Mouse (Mus musculus) MEL (cell line): ENCODE results near the gene Ntf5. TPM values are rescaled to one million over a fixed set of nuclear protein-coding genes. Genes with fewer than 3 reads are reported as not detected.

Experiments used
- DNase-seq: peaks from one replicate; pipeline ENCODE4 v3.0.0; 2011; ENCODE audit warnings: low read depth, low spot score
- H3K27ac ChIP-seq: 2 replicates; pipeline ENCODE4 v1.5.1; 2012; ENCODE audit warnings: low read depth, mild to moderate bottlenecking, control low read depth, low read length, moderate library complexity; ENCODE audit not compliant: control insufficient read depth
- H3K27me3 ChIP-seq, 2 experiments: fragments of 150-350 bp in 1 of 2; sonication (generic) in 1 of 2; 2 replicates each; pipeline ENCODE4 v1.6.1; 2012; ENCODE audit warnings: low read length in 2 of 2, mild to moderate bottlenecking in 2 of 2, improper control_type of control experiment in 1 of 2, moderate library complexity in 1 of 2; ENCODE audit not compliant: insufficient read depth in 2 of 2, control insufficient read depth in 1 of 2
- H3K36me3 ChIP-seq, 2 experiments: 2 replicates each; pipeline ENCODE4 v1.6.1; 2012 to 2014; ENCODE audit warnings: low read length in 2 of 2, improper control_type of control experiment in 1 of 2, inconsistent platforms in 1 of 2, mild to moderate bottlenecking in 1 of 2; ENCODE audit not compliant: insufficient read depth in 2 of 2, control insufficient read depth in 1 of 2
- H3K4me1 ChIP-seq, 2 experiments: fragments of 150-350 bp in 1 of 2; sonication (generic) in 1 of 2; 2 replicates each; pipeline ENCODE4 v1.6.1; 2012; ENCODE audit warnings: low read length in 2 of 2, improper control_type of control experiment in 1 of 2, mild to moderate bottlenecking in 1 of 2; ENCODE audit not compliant: insufficient read depth in 2 of 2, control insufficient read depth in 1 of 2
- H3K4me3 ChIP-seq, 2 experiments: fragments of 150-350 bp in 1 of 2; sonication (generic) in 1 of 2; 2 replicates each; pipeline ENCODE4 v1.5.1; 2012; ENCODE audit warnings: low read depth in 2 of 2, low read length in 2 of 2, mild to moderate bottlenecking in 2 of 2, moderate library complexity in 2 of 2, control low read depth in 1 of 2, improper control_type of control experiment in 1 of 2; ENCODE audit not compliant: control insufficient read depth in 1 of 2, insufficient read depth in 1 of 2
- H3K79me2 ChIP-seq: 2 replicates; pipeline ENCODE4 v1.6.1; 2012; ENCODE audit warnings: mild to moderate bottlenecking, low read length, moderate library complexity; ENCODE audit not compliant: control insufficient read depth, poor library complexity, insufficient read depth
- H3K9ac ChIP-seq: 2 replicates; pipeline ENCODE4 v1.6.1; 2012; ENCODE audit warnings: low read depth, mild to moderate bottlenecking, control low read depth, low read length, moderate library complexity; ENCODE audit not compliant: control insufficient read depth, poor library complexity, severe bottlenecking
- H3K9me3 ChIP-seq: fragments of 150-350 bp; sonication (generic); replicated peaks from 2 replicates; pipeline ENCODE4 v1.6.1; 2012; ENCODE audit warnings: mild to moderate bottlenecking, low read length, improper control_type of control experiment, moderate library complexity; ENCODE audit not compliant: insufficient read depth
- CHD1 ChIP-seq: IDR thresholded peaks from 2 replicates; pipeline ENCODE4 v1.6.1; 2012; ENCODE audit warnings: low read depth, mild to moderate bottlenecking, inconsistent platforms, low read length, improper control_type of control experiment
- CHD2 ChIP-seq: IDR thresholded peaks from 2 replicates; pipeline ENCODE4 v1.6.1; 2011; ENCODE audit warnings: low read length, improper control_type of control experiment
- EP300 ChIP-seq, 2 experiments: IDR thresholded peaks; 2 replicates each; pipeline ENCODE4 v1.6.1; 2011; ENCODE audit warnings: improper control_type of control experiment in 2 of 2, low read length in 2 of 2, low read depth in 1 of 2, mild to moderate bottlenecking in 1 of 2
- ETS1 ChIP-seq: IDR thresholded peaks from 2 replicates; pipeline ENCODE4 v1.6.1; 2012; ENCODE audit warnings: low read depth, mild to moderate bottlenecking, inconsistent platforms, low read length, improper control_type of control experiment, moderate library complexity
- JUND ChIP-seq: IDR thresholded peaks from 2 replicates; pipeline ENCODE4 v1.6.1; 2011; ENCODE audit warnings: low read depth, mild to moderate bottlenecking, improper control_type of control experiment, low read length
- MAFK ChIP-seq: IDR thresholded peaks from 2 replicates; pipeline ENCODE4 v1.6.1; 2011; ENCODE audit warnings: low read depth, mild to moderate bottlenecking, low read length, improper control_type of control experiment, borderline replicate concordance
- MAZ ChIP-seq: IDR thresholded peaks from 2 replicates; pipeline ENCODE4 v1.6.1; 2012; ENCODE audit warnings: low read depth, mild to moderate bottlenecking, inconsistent platforms, low read length, improper control_type of control experiment
- MXI1 ChIP-seq: IDR thresholded peaks from 2 replicates; pipeline ENCODE4 v1.6.1; 2011; ENCODE audit warnings: mild to moderate bottlenecking, low read depth, low read length, improper control_type of control experiment
- MYC ChIP-seq: IDR thresholded peaks from 2 replicates; pipeline ENCODE4 v1.6.1; 2011; ENCODE audit warnings: low read depth, mild to moderate bottlenecking, low read length, improper control_type of control experiment, moderate library complexity
- POLR2AphosphoS5 ChIP-seq: IDR thresholded peaks from 2 replicates; pipeline ENCODE4 v1.6.1; 2012; ENCODE audit warnings: low read depth, borderline replicate concordance, mild to moderate bottlenecking, inconsistent platforms, low read length, moderate library complexity, mixed read lengths
- TAL1 ChIP-seq: IDR thresholded peaks from 2 replicates; pipeline ENCODE4 v1.6.1; 2012; ENCODE audit warnings: mild to moderate bottlenecking, inconsistent platforms, low read length, moderate library complexity, mixed read lengths
- ZC3H11A ChIP-seq: IDR thresholded peaks from 2 replicates; pipeline ENCODE4 v1.6.1; 2012; ENCODE audit warnings: low read depth, mild to moderate bottlenecking, inconsistent platforms, low read length, improper control_type of control experiment
- ZMIZ1 ChIP-seq: IDR thresholded peaks from 2 replicates; pipeline ENCODE4 v1.6.1; 2012; ENCODE audit warnings: low read depth, mild to moderate bottlenecking, inconsistent platforms, low read length, improper control_type of control experiment, moderate library complexity
- ZNF384 ChIP-seq: IDR thresholded peaks from 2 replicates; pipeline ENCODE4 v1.6.1; 2012; ENCODE audit warnings: low read depth, mild to moderate bottlenecking, inconsistent platforms, low read length, improper control_type of control experiment
- polyA plus RNA-seq, 2 experiments: library from polyadenylated mRNA; stranded (reverse) in 1 of 2; unstranded in 1 of 2; fragments of >175 nt in 1 of 2; fragments of >200 nt in 1 of 2; gene quantifications; 2 replicates each; pipeline versions ENCODE4 v1.2.1 to v1.2.4; 2012; ENCODE audit warnings: low replicate concordance in 2 of 2, low read depth in 1 of 2; ENCODE audit not compliant: insufficient read length in 2 of 2, insufficient read depth in 1 of 2, missing spikeins in 1 of 2
- total RNA-seq: library from RNA; depleted of rRNA; stranded (reverse); fragments of 300-350 nt; gene quantifications from 2 replicates; pipeline ENCODE4 v1.2.3, GENCODE M21; 2012

Ntf5 gene
- total and polyA plus RNA-seq, 3 experiments = 0.54 to 1.9 TPM; not detected in 1

- no peak for TF ChIP-seq JUND
These were observed 8.1 kb upstream of the Ntf5 start, which contains the start of gene Kcna7 (continued) for GRCm38 (mm10) chr7:45405091-45406075.

DNA sequence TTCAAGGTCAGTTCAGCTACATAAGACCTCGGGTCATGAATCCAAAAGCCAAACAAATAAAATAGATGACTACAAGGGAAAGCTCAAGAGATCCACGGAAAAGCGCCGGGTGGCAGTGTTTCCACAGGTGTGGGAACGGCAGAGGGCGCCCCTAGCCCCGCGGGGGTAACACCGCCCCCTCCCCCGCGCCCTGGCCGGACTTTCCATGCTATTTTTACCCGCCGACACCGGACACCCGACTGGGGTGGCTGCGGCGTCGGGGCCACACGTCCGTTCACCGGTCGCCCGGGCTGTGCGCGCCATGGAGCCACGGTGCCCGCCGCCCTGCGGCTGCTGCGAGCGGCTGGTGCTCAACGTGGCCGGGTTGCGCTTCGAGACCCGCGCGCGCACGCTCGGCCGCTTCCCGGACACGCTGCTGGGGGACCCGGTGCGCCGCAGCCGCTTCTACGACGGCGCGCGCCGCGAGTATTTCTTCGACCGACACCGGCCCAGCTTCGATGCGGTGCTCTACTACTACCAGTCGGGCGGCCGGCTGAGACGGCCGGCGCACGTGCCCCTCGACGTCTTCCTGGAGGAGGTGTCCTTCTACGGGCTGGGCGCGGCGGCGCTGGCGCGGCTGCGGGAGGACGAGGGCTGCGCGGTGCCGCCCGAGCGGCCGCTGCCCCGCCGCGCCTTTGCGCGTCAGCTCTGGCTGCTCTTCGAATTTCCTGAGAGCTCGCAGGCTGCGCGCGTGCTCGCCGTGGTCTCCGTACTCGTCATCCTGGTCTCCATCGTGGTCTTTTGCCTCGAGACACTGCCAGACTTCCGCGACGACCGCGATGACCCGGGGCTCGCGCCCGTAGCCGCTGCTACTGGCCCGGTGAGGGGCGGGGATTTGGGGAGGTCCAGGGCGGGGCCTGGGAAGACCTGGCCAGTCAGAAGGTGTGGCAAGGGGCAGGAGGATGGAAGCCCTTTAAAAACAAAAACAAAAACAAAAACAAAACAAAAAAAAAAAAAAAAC is 7.0 kb upstream of the Ntf5 start:
- H3K9me3 ChIP-seq = no peaks in the 10 kb centered on the region
- DNase-seq = no peak
- peaks cover 0 to 3% of the 10 kb centered on the region in 2 experiments; a peak in 1 of 4 replicates for H3K4me1 ChIP-seq
- no peaks in the 10 kb centered on the region for H3K79me2 ChIP-seq
- no peak overlapping the region for H3K4me3 ChIP-seq
- H3K27ac ChIP-seq = no peak overlapping the region
- H3K27me3 ChIP-seq = no peaks in the 10 kb centered on the region; a peak in 1 of 4 replicates
- no peaks in the 10 kb centered on the region for H3K36me3 ChIP-seq
- no peak overlapping the region for H3K9ac ChIP-seq
- no peak for TF ChIP-seq EP300 (IDR thresholded peaks at IDR 0.05; ENCODE audit: low read depth in 1 of 2, low read length in 2 of 2)
- TF ChIP-seq ETS1 = no peak
- TF ChIP-seq MXI1 = no peak
- TF ChIP-seq ZMIZ1 = no peak
- TF ChIP-seq CHD1 = no peak
- no peak for TF ChIP-seq ZNF384
- TF ChIP-seq MAFK = no peak
- TF ChIP-seq TAL1 = no peak
- TF ChIP-seq MAZ = no peak
- no peak for TF ChIP-seq JUND
- TF ChIP-seq MYC = no peak
- no peak for TF ChIP-seq CHD2
- TF ChIP-seq POLR2AphosphoS5 = no peak
- no peak for TF ChIP-seq ZC3H11A
- TF ChIP-seq, all 39 proteins: peak for 0
